Mouse (Mus musculus) embryonic fibroblast, embryonic 13.5 days (primary cell): Measurements from ENCODE around the gene Gak.

ENCODE experiments used
- CTCF ChIP-seq: IDR thresholded peaks from 2 replicates; pipeline ENCODE4 v1.5.1; 2011; ENCODE audit warnings: mild to moderate bottlenecking, control low read depth, low read length, moderate library complexity, borderline replicate concordance; ENCODE audit not compliant: insufficient read depth
- POLR2A ChIP-seq: IDR thresholded peaks from 2 replicates; pipeline ENCODE4 v1.6.1; 2011; ENCODE audit warnings: low read depth, mild to moderate bottlenecking, control low read depth, low read length, moderate library complexity

DNA sequence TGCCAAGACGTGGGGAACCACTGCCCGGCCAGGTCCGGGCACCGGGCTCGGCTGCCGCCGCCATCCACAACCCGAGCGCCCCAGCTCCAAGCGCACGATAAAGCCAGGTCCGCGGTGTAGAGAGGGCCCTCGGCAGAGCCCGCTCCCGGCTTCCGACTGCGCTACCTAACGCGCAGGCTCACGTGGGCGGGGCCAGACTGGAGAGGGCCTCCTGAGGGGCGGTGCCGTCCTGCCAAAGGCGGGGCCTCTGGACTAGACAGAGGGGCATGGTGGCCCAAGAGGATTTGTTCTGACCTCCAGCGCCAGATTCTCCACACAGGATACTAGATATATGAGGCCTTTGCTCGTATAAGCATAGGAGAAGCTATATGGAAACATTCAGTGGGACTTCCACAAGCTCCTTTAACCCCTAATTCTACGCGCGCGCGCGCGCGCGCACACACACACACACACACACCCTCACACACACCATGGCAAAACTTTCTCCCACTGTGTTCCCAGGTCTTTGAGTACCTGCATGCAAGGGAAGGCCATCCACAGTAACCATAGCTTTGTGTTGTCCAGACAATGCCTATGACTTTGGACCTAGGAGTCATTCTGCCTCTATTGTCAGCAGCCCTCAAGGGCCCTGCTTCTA, 31.2 kb upstream of the Gak start:
- TF ChIP-seq CTCF (no peak), POLR2A (peak; percentile 84)
